Mouse (Mus musculus): Measurements from ENCODE around the gene Fam25c. TPM values are rescaled to one million over a fixed set of nuclear protein-coding genes. Genes with fewer than 3 reads are reported as not detected.

Fam25c gene
- polyA plus RNA-seq (2015; fragmentation: Nextera tagmentation; extraction: Ambion mirVana): 5.8 and 5.9 TPM in 2 replicates

- Histone ChIP-seq H3K27me3 (ENCODE audit: insufficient read depth, low read length) (no peaks in the 10 kb centered on the region), H3K4me1 (ENCODE audit: insufficient read depth) (peaks cover 25% of the 10 kb centered on the region), H3K27ac (ENCODE audit: low read depth) (0 out of 2 replicates have a peak within 1 kb of the TSS, but pooled peaks have one; percentile 0), H3K36me3 (replicated peaks; ENCODE audit: insufficient read depth, low read length) (no peaks in the 10 kb centered on the region), H3K9me3 (ENCODE audit: low read length) (no peaks in the 10 kb centered on the region), H3K4me2 (ENCODE audit: low read depth, low read length) (no peak within 1 kb of the TSS), H3K9ac (replicated peaks) (0 out of 2 replicates have a peak within 1 kb of the TSS, but pooled peaks have one; percentile 4), H3K4me3 (ENCODE audit: low read depth, low read length) (no peak within 1 kb of the TSS)
- DNase-seq (no peak), ATAC-seq (no peak)
- 60% methylated on average over 6 of the region's 6 CpGs for WGBS (ENCODE audit: insufficient replicate concordance)
- TF ChIP-seq CTCF (IDR thresholded peaks at IDR 0.05; ENCODE audit: low read depth) (no peak), EP300 (IDR thresholded peaks at IDR 0.05; ENCODE audit: low read depth) (no peak)
These were observed at the start of gene Fam25c for GRCm38 (mm10) chr14:34355301-34355700. Gene Fam25c, minus strand, starts transcription at chr14:34355433.

- ATAC-seq (no peak), DNase-seq (no peak)
- no peaks in the 10 kb centered on the region for H3K9me3 ChIP-seq (ENCODE audit: low read length)
- H3K4me2 ChIP-seq (ENCODE audit: low read depth, low read length): no peak overlapping the region
- no peaks in the 10 kb centered on the region for H3K27me3 ChIP-seq (ENCODE audit: insufficient read depth, low read length)
- no peak overlapping the region for H3K4me3 ChIP-seq (ENCODE audit: low read depth, low read length)
- peaks cover 3% of the 10 kb centered on the region; the same call in 1 of the 2 replicates for H3K4me1 ChIP-seq (ENCODE audit: insufficient read depth)
- 83% methylated on average over 7 of the region's 7 CpGs for WGBS (ENCODE audit: insufficient replicate concordance)
- no peak overlapping the region for H3K27ac ChIP-seq (ENCODE audit: low read depth)
- no peak overlapping the region for H3K9ac ChIP-seq (replicated peaks)
- H3K36me3 ChIP-seq (replicated peaks; ENCODE audit: insufficient read depth, low read length): peaks cover 3% of the 10 kb centered on the region; the same call in 1 of the 2 replicates
- TF ChIP-seq CTCF (IDR thresholded peaks at IDR 0.05; ENCODE audit: low read depth) (no peak), EP300 (IDR thresholded peaks at IDR 0.05; ENCODE audit: low read depth) (no peak)
These were observed 48.2 kb upstream of the Fam25c start for GRCm38 (mm10) chr14:34403424-34403823.

DNA sequence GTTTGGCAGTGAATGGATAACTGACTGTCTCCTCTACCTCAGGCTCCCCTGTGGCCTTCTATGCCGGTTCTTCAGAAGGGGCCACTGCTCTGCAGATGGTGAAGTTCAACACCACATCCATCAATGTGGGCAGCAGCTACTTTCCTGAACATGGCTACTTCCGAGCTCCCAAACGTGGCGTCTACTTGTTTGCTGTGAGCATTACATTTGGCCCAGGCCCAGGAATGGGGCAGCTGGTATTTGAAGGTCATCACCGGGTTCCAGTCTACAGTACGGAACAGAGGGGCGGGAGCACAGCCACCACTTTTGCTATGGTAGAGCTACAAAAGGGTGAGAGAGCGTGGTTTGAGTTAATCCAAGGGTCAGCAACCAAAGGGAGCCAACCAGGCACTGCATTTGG lies 47.6 kb upstream of the Fam25c start:
- Histone ChIP-seq H3K36me3 (replicated peaks; ENCODE audit: insufficient read depth, low read length) (peaks cover 3% of the 10 kb centered on the region; the same call in 1 of the 2 replicates), H3K4me2 (ENCODE audit: low read depth, low read length) (no peak overlapping the region), H3K27ac (ENCODE audit: low read depth) (no peak overlapping the region), H3K4me1 (ENCODE audit: insufficient read depth) (peaks cover 3% of the 10 kb centered on the region; the same call in 1 of the 2 replicates), H3K9ac (replicated peaks) (no peak overlapping the region), H3K4me3 (ENCODE audit: low read depth, low read length) (no peak overlapping the region), H3K9me3 (ENCODE audit: low read length) (no peaks in the 10 kb centered on the region), H3K27me3 (ENCODE audit: insufficient read depth, low read length) (no peaks in the 10 kb centered on the region)
- TF ChIP-seq CTCF (IDR thresholded peaks at IDR 0.05; ENCODE audit: low read depth) (no peak), EP300 (IDR thresholded peaks at IDR 0.05; ENCODE audit: low read depth) (no peak)
- ATAC-seq (no peak), DNase-seq (no peak)
- 59% methylated on average over 8 of the region's 8 CpGs for WGBS (ENCODE audit: insufficient replicate concordance)

DNA sequence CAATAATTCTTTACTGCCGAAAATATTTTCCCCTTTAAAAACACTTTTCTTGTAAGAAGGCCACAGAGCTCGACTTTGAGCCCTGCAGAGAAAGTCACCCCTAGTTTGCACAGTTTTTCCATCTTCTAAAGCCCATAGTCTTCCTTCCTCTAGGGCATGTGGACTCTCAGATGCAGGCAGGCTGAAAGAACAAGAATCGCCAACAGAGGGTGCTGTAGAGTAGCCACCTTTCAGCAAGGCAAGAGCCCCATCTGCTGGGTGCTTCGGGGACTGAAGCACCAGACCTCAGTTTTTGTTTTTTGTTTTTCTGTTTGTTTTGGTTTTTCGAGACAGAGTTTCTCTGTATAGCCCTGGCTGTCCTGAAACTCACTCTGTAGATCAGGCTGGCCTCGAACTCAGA lies 45.9 kb upstream of the Fam25c start:
- no peaks in the 10 kb centered on the region for H3K9me3 ChIP-seq (ENCODE audit: low read length)
- no peak overlapping the region for H3K4me3 ChIP-seq (ENCODE audit: low read depth, low read length)
- peak; percentile 83 for DNase-seq
- no peak overlapping the region for H3K9ac ChIP-seq (replicated peaks)
- H3K27me3 ChIP-seq (ENCODE audit: insufficient read depth, low read length): no peaks in the 10 kb centered on the region
- no peak overlapping the region for H3K27ac ChIP-seq (ENCODE audit: low read depth)
- peaks cover 3% of the 10 kb centered on the region; the same call in 1 of the 2 replicates for H3K4me1 ChIP-seq (ENCODE audit: insufficient read depth)
- peak; percentile 58 for ATAC-seq
- TF ChIP-seq CTCF (IDR thresholded peaks at IDR 0.05; ENCODE audit: low read depth): peak; percentile 99
- TF ChIP-seq EP300 (IDR thresholded peaks at IDR 0.05; ENCODE audit: low read depth): no peak
- H3K36me3 ChIP-seq (replicated peaks; ENCODE audit: insufficient read depth, low read length): no peaks in the 10 kb centered on the region; the same call in 1 of the 2 replicates
- no peak overlapping the region for H3K4me2 ChIP-seq (ENCODE audit: low read depth, low read length)
- 34% methylated on average over 6 of the region's 6 CpGs for WGBS (ENCODE audit: insufficient replicate concordance)

- no peak overlapping the region for H3K4me3 ChIP-seq (ENCODE audit: low read depth, low read length)
- 82% methylated on average over 3 of the region's 3 CpGs for WGBS (ENCODE audit: insufficient replicate concordance)
- no peaks in the 10 kb centered on the region for H3K9me3 ChIP-seq (ENCODE audit: low read length)
- TF ChIP-seq EP300 (IDR thresholded peaks at IDR 0.05; ENCODE audit: low read depth): no peak
- TF ChIP-seq CTCF (IDR thresholded peaks at IDR 0.05; ENCODE audit: low read depth): no peak
- DNase-seq (no peak), ATAC-seq (no peak)
- H3K36me3 ChIP-seq (replicated peaks; ENCODE audit: insufficient read depth, low read length): no peaks in the 10 kb centered on the region; the same call in 1 of the 2 replicates
- peaks cover 3% of the 10 kb centered on the region; the same call in 1 of the 2 replicates for H3K4me1 ChIP-seq (ENCODE audit: insufficient read depth)
- no peak overlapping the region for H3K9ac ChIP-seq (replicated peaks)
- H3K27ac ChIP-seq (ENCODE audit: low read depth): no peak overlapping the region
- no peaks in the 10 kb centered on the region for H3K27me3 ChIP-seq (ENCODE audit: insufficient read depth, low read length)
- H3K4me2 ChIP-seq (ENCODE audit: low read depth, low read length): no peak overlapping the region
These were observed 44.8 kb upstream of the Fam25c start for GRCm38 (mm10) chr14:34400021-34400420.

DNA sequence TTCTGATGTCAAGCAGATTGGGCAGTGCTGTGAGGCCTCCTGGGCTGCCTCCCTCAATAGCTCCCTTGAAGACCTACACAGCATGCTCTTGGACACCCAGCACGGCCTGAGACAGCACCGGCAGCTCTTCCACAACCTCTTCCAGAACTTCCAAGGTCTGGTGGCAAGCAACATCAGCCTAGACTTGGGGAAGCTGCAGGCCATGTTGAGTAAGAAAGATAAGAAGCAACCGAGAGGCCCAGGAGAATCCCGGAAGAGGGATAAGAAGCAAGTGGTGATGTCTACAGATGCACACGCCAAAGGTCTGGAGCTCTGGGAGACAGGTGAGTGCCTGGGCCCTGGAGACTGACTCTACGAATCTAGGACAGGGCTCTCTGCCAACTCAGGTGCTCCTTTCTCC lies 44.1 kb upstream of the Fam25c start:
- Histone ChIP-seq H3K9ac (replicated peaks) (no peak overlapping the region), H3K9me3 (ENCODE audit: low read length) (no peaks in the 10 kb centered on the region), H3K36me3 (replicated peaks; ENCODE audit: insufficient read depth, low read length) (no peaks in the 10 kb centered on the region; the same call in 1 of the 2 replicates), H3K4me1 (ENCODE audit: insufficient read depth) (peaks cover 3% of the 10 kb centered on the region; the same call in 1 of the 2 replicates), H3K4me2 (ENCODE audit: low read depth, low read length) (no peak overlapping the region), H3K4me3 (ENCODE audit: low read depth, low read length) (no peak overlapping the region), H3K27ac (ENCODE audit: low read depth) (no peak overlapping the region), H3K27me3 (ENCODE audit: insufficient read depth, low read length) (no peaks in the 10 kb centered on the region)
- no peak for TF ChIP-seq CTCF (IDR thresholded peaks at IDR 0.05; ENCODE audit: low read depth)
- no peak for TF ChIP-seq EP300 (IDR thresholded peaks at IDR 0.05; ENCODE audit: low read depth)
- DNase-seq (no peak), ATAC-seq (no peak)
- 86% methylated on average over 6 of the region's 6 CpGs for WGBS (ENCODE audit: insufficient replicate concordance)

All from liver, postnatal 0 days (tissue).